Mouse (Mus musculus): ENCODE results near the gene 4930404N11Rik. TPM values are rescaled to one million over a fixed set of nuclear protein-coding genes. Genes with fewer than 3 reads are reported as not detected.

The 4930404N11Rik gene
- polyA plus RNA-seq, 1 experiment from 2014 or later: 0.64 TPM

DNA sequence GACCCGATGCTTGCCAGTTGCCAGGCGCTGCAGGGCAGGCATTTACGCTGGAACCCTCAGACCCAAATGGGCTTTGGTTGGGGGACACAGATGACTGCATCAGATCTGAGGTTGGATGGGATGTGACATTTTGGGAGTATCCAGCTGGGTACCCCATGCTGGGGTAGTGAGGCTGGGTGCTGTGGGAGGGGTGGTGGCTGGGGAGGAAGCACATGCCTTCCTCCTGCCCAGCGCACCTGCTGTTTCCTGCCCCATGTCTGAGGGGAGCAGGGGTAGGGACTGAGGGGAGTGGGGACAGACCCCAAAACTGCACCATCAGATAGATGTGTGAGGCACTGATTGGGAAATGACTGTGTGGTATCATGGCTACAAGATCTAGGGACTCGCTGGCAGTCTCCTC, 31.1 kb upstream of the 4930404N11Rik start:
- Histone ChIP-seq H3K27ac (ENCODE audit: low read depth, low read length) (no peak overlapping the region), H3K9ac (ENCODE audit: low read depth, low read length) (no peak overlapping the region), H3K9me3 (ENCODE audit: control insufficient read depth, low read length) (no peaks in the 10 kb centered on the region), H3K27me3 (replicated peaks; ENCODE audit: control insufficient read depth, insufficient read depth, low read length) (peaks cover 3% of the 10 kb centered on the region; the same call in 1 of the 2 replicates), H3K4me3 (ENCODE audit: low read depth, low read length) (no peak overlapping the region), H3K4me1 (replicated peaks; ENCODE audit: control insufficient read depth, insufficient read depth, low read length) (peaks cover 23% of the 10 kb centered on the region), H3K4me2 (no peak overlapping the region), H3K36me3 (ENCODE audit: control insufficient read depth, insufficient read depth, low read length) (peaks cover 9% of the 10 kb centered on the region; the same call in 1 of the 2 replicates)
- DNase-seq (ENCODE audit: low spot score): no peak
- ATAC-seq (replicated peaks; ENCODE audit: low FRiP score): no peak
- 79% methylated on average over 5 of the region's 5 CpGs for WGBS

DNA sequence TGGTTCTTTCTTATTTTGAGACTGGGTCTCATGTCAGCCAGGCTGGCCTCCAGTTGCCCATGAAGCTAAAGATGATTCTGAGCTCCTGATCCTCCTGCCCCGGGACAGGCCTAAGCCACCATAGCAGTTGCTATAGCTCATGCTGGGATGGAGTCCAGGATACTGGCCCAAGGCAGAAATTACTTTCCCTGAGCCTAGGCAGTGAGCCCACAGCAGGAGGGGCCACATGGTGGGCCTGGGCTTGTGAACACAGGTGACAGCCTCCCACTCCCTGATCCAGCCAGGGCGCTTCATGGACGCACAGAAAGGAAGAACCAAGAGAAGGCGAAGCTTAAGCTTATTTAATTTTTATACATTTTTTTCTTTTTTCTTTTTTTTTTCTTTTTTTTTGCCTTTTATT, 30.2 kb upstream of the 4930404N11Rik start:
- ATAC-seq (replicated peaks; ENCODE audit: low FRiP score): no peak
- H3K9ac ChIP-seq (ENCODE audit: low read depth, low read length): no peak overlapping the region
- no peak overlapping the region for H3K4me2 ChIP-seq
- DNase-seq (ENCODE audit: low spot score): no peak
- no peak overlapping the region for H3K4me3 ChIP-seq (ENCODE audit: low read depth, low read length)
- peaks cover 8% of the 10 kb centered on the region; the same call in 1 of the 2 replicates for H3K36me3 ChIP-seq (ENCODE audit: control insufficient read depth, insufficient read depth, low read length)
- H3K27ac ChIP-seq (ENCODE audit: low read depth, low read length): no peak overlapping the region
- peaks cover 3% of the 10 kb centered on the region; the same call in 1 of the 2 replicates for H3K27me3 ChIP-seq (replicated peaks; ENCODE audit: control insufficient read depth, insufficient read depth, low read length)
- no peaks in the 10 kb centered on the region for H3K9me3 ChIP-seq (ENCODE audit: control insufficient read depth, low read length)
- peaks cover 15% of the 10 kb centered on the region for H3K4me1 ChIP-seq (replicated peaks; ENCODE audit: control insufficient read depth, insufficient read depth, low read length)
- 94% methylated on average over 4 of the region's 4 CpGs for WGBS

DNA sequence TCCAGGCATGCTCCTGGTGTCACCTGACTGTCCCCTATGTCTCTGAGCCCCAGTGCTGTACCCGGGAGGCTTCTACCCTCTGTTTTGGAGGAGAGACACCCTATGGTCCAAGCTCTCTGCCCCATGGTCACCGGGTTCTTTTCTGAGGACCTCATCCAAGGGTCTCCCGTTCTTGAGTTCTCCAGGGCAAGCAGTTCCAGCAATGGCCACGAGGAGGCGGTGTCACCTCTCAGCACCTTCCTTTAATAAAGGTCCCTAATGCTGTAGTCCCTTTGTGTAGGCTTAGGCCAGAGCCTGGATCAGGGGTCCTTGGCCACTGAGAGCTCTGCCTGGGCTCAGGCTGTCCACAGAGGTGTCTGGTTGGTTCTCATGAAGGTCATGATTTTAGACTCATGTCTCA, 29.5 kb upstream of the 4930404N11Rik start:
- Histone ChIP-seq H3K36me3 (ENCODE audit: control insufficient read depth, insufficient read depth, low read length) (peaks cover 6% of the 10 kb centered on the region; the same call in 1 of the 2 replicates), H3K4me2 (no peak overlapping the region), H3K27me3 (replicated peaks; ENCODE audit: control insufficient read depth, insufficient read depth, low read length) (no peaks in the 10 kb centered on the region), H3K27ac (ENCODE audit: low read depth, low read length) (no peak overlapping the region), H3K4me1 (replicated peaks; ENCODE audit: control insufficient read depth, insufficient read depth, low read length) (peaks cover 14% of the 10 kb centered on the region), H3K9me3 (ENCODE audit: control insufficient read depth, low read length) (no peaks in the 10 kb centered on the region), H3K4me3 (ENCODE audit: low read depth, low read length) (no peak overlapping the region), H3K9ac (ENCODE audit: low read depth, low read length) (no peak overlapping the region)
- WGBS: 13% methylated on average over 5 of the region's 5 CpGs
- DNase-seq (ENCODE audit: low spot score) (no peak), ATAC-seq (replicated peaks; ENCODE audit: low FRiP score) (no peak)

DNA sequence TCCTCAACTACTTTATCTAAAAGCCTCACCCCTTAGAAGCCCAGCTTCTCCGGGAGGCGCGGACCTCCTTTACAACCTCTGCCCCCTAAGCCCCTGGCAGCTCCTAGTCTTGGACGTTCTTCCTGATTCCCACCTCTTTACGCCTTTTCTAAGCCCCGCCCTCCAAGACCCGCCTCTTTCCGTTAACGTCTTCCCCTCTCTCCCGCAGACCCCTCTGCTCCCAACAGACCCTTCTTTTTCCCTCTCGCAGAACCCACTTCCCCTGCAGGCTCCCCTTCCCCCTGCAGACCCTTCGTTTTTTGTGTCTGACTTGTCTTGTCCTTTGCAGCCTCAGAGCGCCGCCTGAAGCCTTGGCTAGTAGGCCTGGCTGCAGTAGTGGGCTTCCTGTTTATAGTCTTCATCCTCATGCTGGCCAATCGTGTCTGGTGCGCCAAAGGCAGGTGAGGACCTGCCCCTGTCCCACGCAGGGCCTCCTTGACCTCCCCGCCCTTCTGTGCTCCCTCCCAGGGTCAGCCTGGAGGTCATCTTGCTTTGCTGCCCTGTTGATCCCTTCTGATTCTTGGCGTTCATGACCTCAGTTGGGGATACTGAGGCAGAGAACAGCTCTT, 27.9 kb upstream of the 4930404N11Rik start:
- no peak for DNase-seq (ENCODE audit: low spot score)
- peak overlapping the region; percentile 11 for H3K9ac ChIP-seq (ENCODE audit: low read depth, low read length)
- peaks cover 22% of the 10 kb centered on the region for H3K4me1 ChIP-seq (replicated peaks; ENCODE audit: control insufficient read depth, insufficient read depth, low read length)
- peaks cover 1% of the 10 kb centered on the region for H3K36me3 ChIP-seq (ENCODE audit: control insufficient read depth, insufficient read depth, low read length)
- H3K9me3 ChIP-seq (ENCODE audit: control insufficient read depth, low read length): no peaks in the 10 kb centered on the region
- WGBS: 5% methylated on average over 19 of the region's 19 CpGs
- H3K27ac ChIP-seq (ENCODE audit: low read depth, low read length): no peak overlapping the region; the same call in 1 of the 2 replicates
- peak overlapping the region; percentile 15 for H3K4me3 ChIP-seq (ENCODE audit: low read depth, low read length)
- no peak for ATAC-seq (replicated peaks; ENCODE audit: low FRiP score)
- peak overlapping the region; percentile 43 for H3K4me2 ChIP-seq
- H3K27me3 ChIP-seq (replicated peaks; ENCODE audit: control insufficient read depth, insufficient read depth, low read length): no peaks in the 10 kb centered on the region

DNA sequence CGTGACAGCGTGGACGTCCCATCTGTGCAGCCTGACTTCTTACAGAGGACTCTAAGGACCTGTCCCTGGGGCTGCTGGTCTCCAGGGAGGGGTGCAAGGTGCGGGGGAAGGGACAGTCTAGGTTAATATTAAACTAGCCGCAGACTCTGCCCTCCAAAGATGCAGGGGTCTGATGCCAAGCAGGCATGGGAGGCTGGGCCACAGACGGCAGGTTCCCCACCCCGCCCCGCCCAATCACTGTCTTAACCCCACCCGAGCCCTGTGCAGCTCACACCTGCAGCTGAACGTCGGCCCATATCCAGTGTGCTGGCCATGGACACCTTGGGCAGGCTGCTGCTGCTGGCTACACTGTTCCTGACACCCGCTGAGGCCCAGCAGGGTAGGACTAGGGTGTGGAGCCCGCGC, 27.2 kb upstream of the 4930404N11Rik start, which contains the start of gene Smim24:
TSS of gene Smim24 (plus strand) at position 271 of the 405 bp plus-strand sequence.
- peak within 1 kb of the TSS; percentile 43 for H3K4me2 ChIP-seq
- H3K36me3 ChIP-seq (ENCODE audit: control insufficient read depth, insufficient read depth, low read length): peaks cover 9% of the 10 kb centered on the region
- no peak within 1 kb of the TSS; the same call in 1 of the 2 replicates for H3K27ac ChIP-seq (ENCODE audit: low read depth, low read length)
- peaks cover 26% of the 10 kb centered on the region for H3K4me1 ChIP-seq (replicated peaks; ENCODE audit: control insufficient read depth, insufficient read depth, low read length)
- WGBS: 51% methylated on average over 14 of the region's 14 CpGs
- H3K4me3 ChIP-seq (ENCODE audit: low read depth, low read length): peak within 1 kb of the TSS; percentile 15
- DNase-seq (ENCODE audit: low spot score): no peak
- no peaks in the 10 kb centered on the region for H3K9me3 ChIP-seq (ENCODE audit: control insufficient read depth, low read length)
- H3K27me3 ChIP-seq (replicated peaks; ENCODE audit: control insufficient read depth, insufficient read depth, low read length): no peaks in the 10 kb centered on the region
- H3K9ac ChIP-seq (ENCODE audit: low read depth, low read length): peak within 1 kb of the TSS; percentile 11
- ATAC-seq (replicated peaks; ENCODE audit: low FRiP score): no peak

DNA sequence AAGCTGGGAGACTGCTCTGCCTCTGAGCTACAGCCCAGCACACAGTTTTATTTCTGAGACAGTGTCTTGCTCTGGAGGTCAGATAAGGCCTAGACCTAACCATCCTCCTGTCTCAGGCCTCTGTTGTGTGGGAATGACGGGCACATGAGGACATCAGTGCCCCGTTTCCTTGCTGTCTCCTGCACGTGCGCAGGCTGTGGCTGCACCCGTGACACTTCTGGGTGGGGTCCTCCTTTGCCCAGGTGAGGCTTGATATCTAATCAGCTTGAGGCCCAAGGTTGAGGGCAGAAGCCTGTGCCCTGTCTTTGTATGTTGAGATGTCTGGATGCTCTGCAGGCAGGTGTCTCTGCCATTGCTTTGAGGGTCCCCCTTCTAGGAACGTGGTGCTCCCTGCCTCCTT, 26.7 kb upstream of the 4930404N11Rik start:
- Histone ChIP-seq H3K27me3 (replicated peaks; ENCODE audit: control insufficient read depth, insufficient read depth, low read length) (no peaks in the 10 kb centered on the region), H3K9me3 (ENCODE audit: control insufficient read depth, low read length) (no peaks in the 10 kb centered on the region), H3K4me1 (replicated peaks; ENCODE audit: control insufficient read depth, insufficient read depth, low read length) (peaks cover 26% of the 10 kb centered on the region), H3K36me3 (ENCODE audit: control insufficient read depth, insufficient read depth, low read length) (peaks cover 12% of the 10 kb centered on the region), H3K27ac (ENCODE audit: low read depth, low read length) (no peak overlapping the region), H3K4me3 (ENCODE audit: low read depth, low read length) (no peak overlapping the region), H3K4me2 (no peak overlapping the region), H3K9ac (ENCODE audit: low read depth, low read length) (no peak overlapping the region)
- 71% methylated on average over 6 of the region's 6 CpGs for WGBS
- DNase-seq (ENCODE audit: low spot score) (no peak), ATAC-seq (replicated peaks; ENCODE audit: low FRiP score) (no peak)

DNA sequence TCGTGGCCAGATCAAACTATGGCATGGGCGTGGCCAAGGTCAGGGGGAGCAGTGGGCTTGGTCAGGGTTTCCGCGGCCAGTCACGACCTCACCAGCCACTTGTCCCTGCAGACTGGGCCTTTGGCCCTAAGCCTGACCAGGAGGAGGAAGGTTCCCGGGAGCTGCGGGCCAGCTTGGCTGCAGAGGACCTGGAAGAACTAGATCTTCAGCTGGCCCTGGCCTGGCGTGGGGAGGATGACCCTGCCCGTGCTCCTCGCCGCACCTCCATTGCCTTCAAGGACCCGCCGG, 25.0 kb upstream of the 4930404N11Rik start:
- DNase-seq (ENCODE audit: low spot score) (no peak), ATAC-seq (replicated peaks; ENCODE audit: low FRiP score) (no peak)
- Histone ChIP-seq H3K36me3 (ENCODE audit: control insufficient read depth, insufficient read depth, low read length) (peaks cover 25% of the 10 kb centered on the region), H3K4me3 (ENCODE audit: low read depth, low read length) (no peak overlapping the region), H3K9ac (ENCODE audit: low read depth, low read length) (no peak overlapping the region), H3K27ac (ENCODE audit: low read depth, low read length) (no peak overlapping the region), H3K4me2 (no peak overlapping the region), H3K9me3 (ENCODE audit: control insufficient read depth, low read length) (no peaks in the 10 kb centered on the region), H3K4me1 (replicated peaks; ENCODE audit: control insufficient read depth, insufficient read depth, low read length) (peaks cover 32% of the 10 kb centered on the region), H3K27me3 (replicated peaks; ENCODE audit: control insufficient read depth, insufficient read depth, low read length) (no peaks in the 10 kb centered on the region)
- WGBS: 87% methylated on average over 13 of the region's 13 CpGs

DNA sequence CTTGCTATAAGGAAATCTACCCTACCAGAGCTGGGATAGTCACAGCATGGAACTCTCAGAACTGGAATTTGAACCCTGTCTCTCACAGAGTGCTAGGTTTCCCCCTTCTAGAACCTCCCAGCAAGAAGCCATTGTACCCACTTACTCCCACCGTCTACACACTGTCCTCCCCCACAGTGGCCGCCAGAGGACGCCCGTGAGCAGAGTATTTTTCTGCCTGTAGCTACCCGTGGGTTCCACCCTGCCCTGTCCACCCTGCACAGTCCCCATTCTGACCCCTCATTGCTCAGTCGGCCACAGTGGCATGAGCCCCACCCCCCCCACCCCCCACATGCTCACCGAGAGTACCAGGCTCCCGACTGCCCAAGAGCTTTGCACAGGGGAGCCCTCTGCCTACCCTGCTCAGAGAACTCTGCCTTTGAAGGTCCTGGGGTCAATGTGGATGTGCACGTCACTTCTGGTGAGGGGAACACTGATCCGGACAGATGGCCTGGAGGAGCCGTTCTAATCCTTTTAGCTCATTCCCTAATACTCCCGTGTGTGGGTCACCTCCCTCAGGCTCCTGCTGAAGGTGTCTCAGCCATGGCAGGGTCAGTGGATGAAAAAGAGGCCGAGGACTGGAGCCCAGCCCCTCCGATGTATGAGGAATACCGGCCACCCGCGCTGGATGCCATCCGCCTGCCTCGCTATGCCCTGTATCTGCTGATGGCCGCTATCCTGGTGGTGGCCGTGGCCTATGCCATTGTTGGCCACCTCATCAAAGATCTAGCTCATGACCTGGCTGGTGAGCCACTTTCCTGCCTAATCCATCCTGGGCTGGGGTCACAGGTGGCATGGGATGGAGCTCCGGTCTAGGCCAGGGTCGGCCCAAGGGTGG, 24.4 kb upstream of the 4930404N11Rik start:
- Histone ChIP-seq H3K9ac (ENCODE audit: low read depth, low read length) (no peak overlapping the region), H3K27ac (ENCODE audit: low read depth, low read length) (no peak overlapping the region), H3K4me1 (replicated peaks; ENCODE audit: control insufficient read depth, insufficient read depth, low read length) (peaks cover 37% of the 10 kb centered on the region)

More for the DNA sequence above, 24.4 kb upstream of the 4930404N11Rik start:
- H3K4me3 ChIP-seq (ENCODE audit: low read depth, low read length): no peak overlapping the region
- H3K9me3 ChIP-seq (ENCODE audit: control insufficient read depth, low read length): no peaks in the 10 kb centered on the region
- peaks cover 25% of the 10 kb centered on the region for H3K36me3 ChIP-seq (ENCODE audit: control insufficient read depth, insufficient read depth, low read length)
- DNase-seq (ENCODE audit: low spot score): no peak
- no peak overlapping the region for H3K4me2 ChIP-seq
- no peaks in the 10 kb centered on the region for H3K27me3 ChIP-seq (replicated peaks; ENCODE audit: control insufficient read depth, insufficient read depth, low read length)
- 60% methylated on average over 23 of the region's 23 CpGs for WGBS
- ATAC-seq (replicated peaks; ENCODE audit: low FRiP score): peak; percentile 59; the same call in 1 of the 2 replicates

Measured in liver, embryonic 11.5 days (tissue).